Mouse (Mus musculus) right cerebral cortex, adult 2 months (tissue): ENCODE results near the gene Agbl1.

Experiments
- DNase-seq, 2 experiments: peaks; one replicate each; pipeline ENCODE4 v3.0.0; 2021 to 2022; ENCODE audit warnings: low spot score in 2 of 2

Agbl1 gene

GRCm38 (mm10) chr7:76935219-76935618, 705.5 kb downstream of the Agbl1 start:
- no peak for DNase-seq

GRCm38 (mm10) chr7:76941531-76941930, 711.8 kb downstream of the Agbl1 start:
- peak; percentile 10 to 26 for DNase-seq

GRCm38 (mm10) chr7:76971334-76971733, 741.6 kb downstream of the Agbl1 start:
- peak; percentile 18 to 19 for DNase-seq

GRCm38 (mm10) chr7:77009571-77009970, 779.9 kb downstream of the Agbl1 start:
- DNase-seq = no peak

- no peak for DNase-seq
Measured at GRCm38 (mm10) chr7:77029019-77029418, 799.3 kb downstream of the Agbl1 start.

- DNase-seq = no peak
Measured at GRCm38 (mm10) chr7:77076033-77076432, 846.3 kb downstream of the Agbl1 start.

GRCm38 (mm10) chr7:77087266-77087665, 857.6 kb downstream of the Agbl1 start:
- no peak for DNase-seq

GRCm38 (mm10) chr7:77095153-77095552, 865.5 kb downstream of the Agbl1 start:
- no peak for DNase-seq

GRCm38 (mm10) chr7:77114021-77114420, 884.3 kb downstream of the Agbl1 start:
- DNase-seq = no peak

GRCm38 (mm10) chr7:77129045-77129444, 899.4 kb downstream of the Agbl1 start:
- no peak for DNase-seq

- DNase-seq = no peak
Measured at GRCm38 (mm10) chr7:77131950-77132349, 902.3 kb downstream of the Agbl1 start.

GRCm38 (mm10) chr7:77132615-77133420, 903.1 kb downstream of the Agbl1 start:
- peak in 1 of 2 experiments; percentile 32 for DNase-seq

- no peak for DNase-seq
Measured at GRCm38 (mm10) chr7:77134860-77135259, 905.2 kb downstream of the Agbl1 start.

- DNase-seq = no peak
Measured at GRCm38 (mm10) chr7:77138707-77139106, 909.0 kb downstream of the Agbl1 start.

- DNase-seq = no peak
Measured at GRCm38 (mm10) chr7:77147527-77147926, 917.8 kb downstream of the Agbl1 start.

GRCm38 (mm10) chr7:77148820-77149219, 919.1 kb downstream of the Agbl1 start:
- no peak for DNase-seq

GRCm38 (mm10) chr7:77149846-77150245, 920.2 kb downstream of the Agbl1 start:
- DNase-seq = no peak

- no peak for DNase-seq
Measured at GRCm38 (mm10) chr7:77152393-77152792, 922.7 kb downstream of the Agbl1 start.

GRCm38 (mm10) chr7:77152909-77153308, 923.2 kb downstream of the Agbl1 start:
- DNase-seq = no peak

- no peak for DNase-seq
Measured at GRCm38 (mm10) chr7:77164921-77165320, 935.2 kb downstream of the Agbl1 start.
